Mouse (Mus musculus): ENCODE data around the gene Hrh1.
"Not testable (repeated sequence)": the region's sequence is repeated elsewhere in the genome, so short reads cannot be mapped to it uniquely, and the experiment has no call there.

Hrh1 gene

GRCm38 (mm10) chr6:114474059-114474458, 76.3 kb downstream of the Hrh1 start:
- DNase-seq = peak; percentile 18

- no peak for DNase-seq
Measured at GRCm38 (mm10) chr6:114474911-114475310, 77.2 kb downstream of the Hrh1 start.

DNA sequence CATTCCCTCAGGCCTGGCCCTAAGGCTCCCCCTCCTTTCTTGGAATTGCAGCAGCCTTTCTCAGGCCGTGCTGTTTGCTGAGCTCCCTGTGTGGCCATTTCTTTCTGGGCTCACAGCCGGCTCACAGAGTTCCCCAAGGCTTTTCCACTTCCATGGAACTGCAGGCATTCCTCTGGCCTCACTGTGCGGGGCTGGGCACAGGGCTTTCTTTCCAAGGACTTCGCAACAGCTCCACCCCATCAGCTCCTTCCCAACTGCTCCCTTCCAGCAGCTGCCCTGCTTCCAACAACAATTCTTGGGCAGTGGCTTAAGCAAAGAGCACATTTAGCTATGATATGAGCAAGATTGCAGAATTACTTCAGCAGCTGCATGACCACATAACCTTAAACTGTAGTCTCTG, 81.0 kb downstream of the Hrh1 start:
- no peak for DNase-seq

DNA sequence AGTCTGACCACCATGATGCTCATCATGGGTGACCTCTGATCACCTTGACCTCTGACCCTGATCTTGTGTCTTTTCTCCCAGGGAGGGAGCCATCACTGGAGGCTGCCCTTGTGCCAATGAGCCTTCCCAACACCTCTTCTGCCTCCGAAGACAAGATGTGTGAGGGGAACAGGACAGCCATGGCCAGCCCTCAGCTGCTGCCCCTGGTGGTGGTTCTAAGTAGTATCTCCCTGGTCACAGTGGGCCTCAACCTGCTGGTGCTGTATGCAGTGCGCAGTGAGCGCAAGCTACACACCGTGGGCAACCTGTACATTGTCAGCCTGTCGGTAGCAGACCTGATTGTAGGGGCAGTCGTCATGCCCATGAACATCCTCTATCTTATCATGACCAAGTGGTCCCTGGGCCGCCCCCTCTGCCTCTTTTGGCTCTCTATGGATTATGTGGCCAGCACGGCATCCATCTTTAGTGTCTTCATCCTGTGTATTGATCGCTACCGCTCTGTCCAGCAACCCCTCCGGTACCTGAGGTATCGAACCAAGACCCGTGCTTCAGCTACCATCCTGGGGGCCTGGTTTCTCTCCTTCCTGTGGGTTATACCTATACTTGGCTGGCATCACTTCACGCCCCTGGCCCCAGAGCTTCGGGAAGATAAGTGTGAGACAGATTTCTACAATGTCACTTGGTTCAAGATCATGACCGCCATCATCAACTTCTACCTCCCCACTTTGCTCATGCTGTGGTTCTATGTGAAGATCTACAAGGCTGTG, 82.1 kb downstream of the Hrh1 start:
- DNase-seq = no peak

- DNase-seq = no peak
Measured at GRCm38 (mm10) chr6:114489371-114489770, 91.6 kb downstream of the Hrh1 start.

DNA sequence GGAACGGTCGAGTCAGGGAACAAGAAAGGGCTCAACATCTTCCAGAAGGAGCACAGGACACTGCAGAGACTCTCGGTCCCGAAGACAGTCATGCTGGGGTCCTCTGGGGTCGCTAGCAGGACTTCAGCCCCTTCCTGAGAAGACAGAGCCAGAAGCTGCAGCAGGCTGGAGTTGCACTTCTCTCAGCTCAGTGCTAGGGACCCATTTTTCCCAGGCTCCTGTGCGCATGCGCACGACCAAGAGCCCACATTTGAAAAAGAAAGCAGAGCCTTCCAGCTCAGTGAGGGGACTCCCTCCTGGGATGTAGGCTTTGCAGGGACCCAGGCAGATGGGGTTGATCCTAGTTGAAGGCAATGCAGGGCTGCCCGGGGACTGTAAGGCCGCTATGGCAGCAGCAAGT, 94.9 kb downstream of the Hrh1 start:
- peak; percentile 37 for DNase-seq

GRCm38 (mm10) chr6:114494987-114495386, 97.3 kb downstream of the Hrh1 start:
- DNase-seq = peak; percentile 23

- DNase-seq = not testable (repeated sequence)
Measured at GRCm38 (mm10) chr6:114514038-114514437, 116.3 kb downstream of the Hrh1 start.

- DNase-seq = not testable (repeated sequence)
Measured at GRCm38 (mm10) chr6:114528709-114529108, 131.0 kb downstream of the Hrh1 start.
